Mouse (Mus musculus): ENCODE results near the gene Calu. TPM values are rescaled to one million over a fixed set of nuclear protein-coding genes. Genes with fewer than 3 reads are reported as not detected.

Gene Calu
- polyA plus RNA-seq, 1 experiment from 2014 or later: 166 TPM

Small RNA genes within 50 kb of the gene (microRNA-seq; reads per million reads assigned to microRNA genes)
- gene Gm26220: not detected
- gene Gm44354: not detected

Other genes with a start within 250 kb of the Calu start
- gene Rbm28, start 183.1 kb upstream of the Calu start, polyA plus RNA-seq (2015; fragmentation: Nextera tagmentation; extraction: Ambion mirVana): 33.8 and 41.6 TPM in 2 replicates
- gene Prrt4, start 168.5 kb upstream of the Calu start, polyA plus RNA-seq (2015; fragmentation: Nextera tagmentation; extraction: Ambion mirVana): 11.1 and 11.7 TPM in 2 replicates
- 71.5 and 80.7 TPM in 2 replicates for gene Impdh1, start 131.7 kb upstream of the Calu start, polyA plus RNA-seq (2015; fragmentation: Nextera tagmentation; extraction: Ambion mirVana)
- gene Hilpda, start 75.6 kb upstream of the Calu start, polyA plus RNA-seq (2015; fragmentation: Nextera tagmentation; extraction: Ambion mirVana): 31.1 and 31.3 TPM in 2 replicates
- 0.34 and 0.41 TPM in 2 replicates for gene Fam71f2, start 68.5 kb upstream of the Calu start, polyA plus RNA-seq (2015; fragmentation: Nextera tagmentation; extraction: Ambion mirVana)
- gene Fam71f1, start 28.9 kb upstream of the Calu start, polyA plus RNA-seq (2015; fragmentation: Nextera tagmentation; extraction: Ambion mirVana): not detected in 2 replicates
- 0.43 and 0.46 TPM in 2 replicates for gene Opn1sw, start 40.4 kb downstream of the Calu start, polyA plus RNA-seq (2015; fragmentation: Nextera tagmentation; extraction: Ambion mirVana)
- gene Ccdc136, start 48.2 kb downstream of the Calu start, polyA plus RNA-seq (2015; fragmentation: Nextera tagmentation; extraction: Ambion mirVana): 54.8 and 58.3 TPM in 2 replicates
- 2.7 and 5.1 TPM in 2 replicates for gene Flnc, start 85.2 kb downstream of the Calu start, polyA plus RNA-seq (2015; fragmentation: Nextera tagmentation; extraction: Ambion mirVana)
- gene Atp6v1f, start 119.6 kb downstream of the Calu start, polyA plus RNA-seq (2015; fragmentation: Nextera tagmentation; extraction: Ambion mirVana): 341 and 394 TPM in 2 replicates
- gene Atp6v1fnb, start 123.4 kb downstream of the Calu start, polyA plus RNA-seq (2015; fragmentation: Nextera tagmentation; extraction: Ambion mirVana): 0.56 TPM in 1 of 2 replicates, not detected in the other
- gene Kcp, start 159.9 kb downstream of the Calu start, polyA plus RNA-seq (2015; fragmentation: Nextera tagmentation; extraction: Ambion mirVana): 15.0 and 22.9 TPM in 2 replicates
- 2.2 and 3.3 TPM in 2 replicates for gene Irf5, start 178.6 kb downstream of the Calu start, polyA plus RNA-seq (2015; fragmentation: Nextera tagmentation; extraction: Ambion mirVana)